ENCODE assay signal across 8 mouse cellular contexts in genomic region chr5:139912121-139912771, GRCm38 (mm10). TPM values are rescaled to one million over a fixed set of nuclear protein-coding genes. Genes with fewer than 3 reads are reported as not detected.
DNase-seq lines count a peak whose midpoint lies in the region; ATAC-seq and TF ChIP-seq lines count a peak whose summit lies in the region.

No protein-coding gene starts in this region.

- H3K27ac ChIP-seq in gastrocnemius, adult 2 months = no peak overlapping the region
- H3K27ac ChIP-seq in hindbrain, embryonic 14.5 days = peak overlapping the region; percentile 34; the same call in 1 of the 2 replicates
- H3K27ac ChIP-seq in liver, postnatal 0 days (ENCODE audit: low read depth) = no peak overlapping the region
- no peak overlapping the region for H3K27ac ChIP-seq in stomach, postnatal 0 days (replicated peaks)

- TF ChIP-seq EP300 in liver, postnatal 0 days (IDR thresholded peaks at IDR 0.05; ENCODE audit: low read depth) = no peak
- TF ChIP-seq EP300 in stomach, postnatal 0 days (optimal IDR thresholded peaks at IDR 0.05) = no peak

- H3K4me2 ChIP-seq in hindbrain, embryonic 14.5 days (replicated peaks) = peak overlapping the region; percentile 96
- H3K4me2 ChIP-seq in liver, postnatal 0 days (ENCODE audit: low read depth, low read length) = peak overlapping the region; percentile 65
- H3K4me2 ChIP-seq in stomach, postnatal 0 days (replicated peaks; ENCODE audit: low read depth) = peak overlapping the region; percentile 77

- no peak for TF ChIP-seq CTCF in gastrocnemius, adult 2 months (IDR thresholded peaks at IDR 0.05)
- TF ChIP-seq CTCF in liver, postnatal 0 days (IDR thresholded peaks at IDR 0.05; ENCODE audit: low read depth) = no peak
- no peak for TF ChIP-seq CTCF in stomach, postnatal 0 days (IDR thresholded peaks at IDR 0.05; ENCODE audit: low read depth)

- peaks cover 44% of the 10 kb centered on the region for H3K27me3 ChIP-seq in hindbrain, embryonic 14.5 days (ENCODE audit: control insufficient read depth, insufficient read depth, low read length)
- H3K27me3 ChIP-seq in liver, postnatal 0 days (ENCODE audit: insufficient read depth, low read length) = peaks cover 78% of the 10 kb centered on the region
- H3K27me3 ChIP-seq in stomach, postnatal 0 days (ENCODE audit: control insufficient read depth, insufficient read depth, low read length) = peaks cover 29% of the 10 kb centered on the region; the same call in 1 of the 2 replicates

- intact Hi-C loops in gastrocnemius, adult 2 months (cut with DNase I) = no loop called here

- H3K4me3 ChIP-seq in gastrocnemius, adult 2 months = peak overlapping the region; percentile 67
- H3K4me3 ChIP-seq in hindbrain, embryonic 14.5 days (replicated peaks; ENCODE audit: low read length) = peak overlapping the region; percentile 51
- peak overlapping the region; percentile 39 for H3K4me3 ChIP-seq in liver, postnatal 0 days (ENCODE audit: low read depth, low read length)
- peak overlapping the region; percentile 43 for H3K4me3 ChIP-seq in stomach, postnatal 0 days (ENCODE audit: low read depth, low read length)

- DNase-seq in gastrocnemius, adult 2 months = no peak
- no peak for DNase-seq in gastrocnemius, postnatal 25 days
- peak; percentile 67 for DNase-seq in embryo, embryonic 11 days
- no peak for DNase-seq in hindbrain, embryonic 14.5 days (ENCODE audit: low spot score)
- peak; percentile 42 for DNase-seq in liver, postnatal 0 days
- DNase-seq in stomach, postnatal 0 days (ENCODE audit: low spot score) = peak; percentile 59
- no peak for DNase-seq in spleen, adult 18-20 months

- peaks cover 38% of the 10 kb centered on the region for H3K4me1 ChIP-seq in hindbrain, embryonic 14.5 days (replicated peaks; ENCODE audit: control insufficient read depth, insufficient read depth, low read length)
- peaks cover 31% of the 10 kb centered on the region for H3K4me1 ChIP-seq in liver, postnatal 0 days (ENCODE audit: insufficient read depth)
- H3K4me1 ChIP-seq in stomach, postnatal 0 days (replicated peaks; ENCODE audit: control insufficient read depth, insufficient read depth) = 0 out of 2 replicates have a peak, but pooled peaks cover 3% of the 10 kb centered on the region

- H3K36me3 ChIP-seq in hindbrain, embryonic 14.5 days (replicated peaks; ENCODE audit: control insufficient read depth, insufficient read depth) = no peaks in the 10 kb centered on the region
- H3K36me3 ChIP-seq in liver, postnatal 0 days (replicated peaks; ENCODE audit: insufficient read depth, low read length) = no peaks in the 10 kb centered on the region
- no peaks in the 10 kb centered on the region for H3K36me3 ChIP-seq in stomach, postnatal 0 days (ENCODE audit: control insufficient read depth, insufficient read depth, low read length)

- ATAC-seq in hindbrain, embryonic 14.5 days (ENCODE audit: low FRiP score) = no peak
- ATAC-seq in liver, postnatal 0 days = peak; percentile 19; the same call in 1 of the 2 replicates
- ATAC-seq in stomach, postnatal 0 days (ENCODE audit: low FRiP score, low TSS enrichment) = no peak
- ATAC-seq in activated CD4-positive, CD25-positive, alpha-beta regulatory T cell, adult 4 months = no peak

- no peaks in the 10 kb centered on the region for H3K9me3 ChIP-seq in hindbrain, embryonic 14.5 days (ENCODE audit: control insufficient read depth, low read length)
- no peaks in the 10 kb centered on the region for H3K9me3 ChIP-seq in liver, postnatal 0 days (ENCODE audit: low read length)
- H3K9me3 ChIP-seq in stomach, postnatal 0 days (ENCODE audit: control insufficient read depth, low read length) = no peaks in the 10 kb centered on the region

- H3K9ac ChIP-seq in hindbrain, embryonic 14.5 days = peak overlapping the region; percentile 65
- H3K9ac ChIP-seq in liver, postnatal 0 days (replicated peaks) = no peak overlapping the region
- H3K9ac ChIP-seq in stomach, postnatal 0 days (ENCODE audit: low read length) = peak overlapping the region; percentile 41

- under 1% methylated on average over 25 of the region's 64 CpGs for WGBS in hindbrain, embryonic 14.5 days
- under 1% methylated on average over 19 of the region's 64 CpGs for WGBS in liver, postnatal 0 days (ENCODE audit: insufficient replicate concordance)
- WGBS in stomach, postnatal 0 days = 0% methylated on average over 25 of the region's 64 CpGs

RNA-seq across cellular contexts. Expression of gene Elfn1, which starts 4.5 kb away (rescaled TPM):
- total RNA-seq in gastrocnemius, adult 2 months (2021) = not detected
- total RNA-seq in gastrocnemius, postnatal 25 days (2021) = not detected
- 3.5 and 5.0 TPM in 2 replicates for polyA plus RNA-seq in hindbrain, embryonic 14.5 days (2014; fragmentation: Nextera tagmentation; extraction: Ambion mirVana)
- polyA plus RNA-seq in liver, postnatal 0 days (2015; fragmentation: Nextera tagmentation; extraction: Ambion mirVana) = not detected in 2 replicates
- polyA plus RNA-seq in stomach, postnatal 0 days (2015; fragmentation: Nextera tagmentation; extraction: Ambion mirVana) = 0.12 and 0.13 TPM in 2 replicates
- polyA plus RNA-seq in activated CD4-positive, CD25-positive, alpha-beta regulatory T cell, adult 4 months (2017; shearing (Covaris generic)) = not detected

Comparison
In these comparisons a context has a peak if more than half of its experiments do, and no peak if none do; other contexts are left out.
1. DNase-seq: peak in embryo, embryonic 11 days (single experiment), liver, postnatal 0 days (single experiment) and stomach, postnatal 0 days (single experiment); none in gastrocnemius, adult 2 months (single experiment), gastrocnemius, postnatal 25 days (single experiment), hindbrain, embryonic 14.5 days (single experiment) and spleen, adult 18-20 months (0 of 2).
2. Peak in every context shown above with its lines, with median percentiles within 50 percentile points of each other: H3K4me3 ChIP-seq and H3K4me2 ChIP-seq.